Mouse (Mus musculus): ENCODE results near the gene Slc22a7. TPM values are rescaled to one million over a fixed set of nuclear protein-coding genes. Genes with fewer than 3 reads are reported as not detected.

Gene Slc22a7
- polyA plus RNA-seq, 1 experiment from 2014 or later, result 0.15 TPM

DNA sequence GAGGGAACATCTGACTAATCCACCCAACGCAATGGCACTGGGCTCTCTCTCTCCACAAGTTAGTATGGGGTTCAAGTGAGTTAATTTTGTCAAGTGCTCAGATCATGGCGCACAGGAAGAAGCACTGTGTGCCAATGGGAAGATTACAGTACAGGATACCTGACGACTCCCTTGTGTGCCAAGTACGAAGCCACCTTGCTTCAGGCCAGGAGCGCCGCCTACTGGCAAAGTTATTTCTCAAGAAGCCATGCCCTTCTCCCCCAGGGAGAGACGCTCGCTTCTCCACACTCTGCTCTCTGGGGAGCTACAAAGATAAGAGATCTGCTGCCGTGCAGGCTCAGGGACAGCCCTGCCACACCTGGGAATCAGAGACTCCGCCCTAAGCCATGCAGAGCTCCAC lies 19.5 kb upstream of the Slc22a7 start:
- Histone ChIP-seq H3K4me3 (no peak overlapping the region), H3K27ac (peak overlapping the region; percentile 72), H3K9me3 (no peaks in the 10 kb centered on the region), H3K27me3 (ENCODE audit: insufficient read depth, poor library complexity, severe bottlenecking) (peaks cover 97% of the 10 kb centered on the region), H3K4me1 (peaks cover 81% of the 10 kb centered on the region), H3K36me3 (no peaks in the 10 kb centered on the region)
- no peak for DNase-seq (ENCODE audit: low spot score)
- 10% methylated on average over 10 of the region's 10 CpGs for WGBS

GRCm38 (mm10) chr17:46455110-46455691 lies 16.9 kb upstream of the Slc22a7 start:
- Histone ChIP-seq H3K4me1 (peaks cover 66% of the 10 kb centered on the region), H3K9me3 (no peaks in the 10 kb centered on the region), H3K4me3 (peak overlapping the region; percentile 59), H3K27me3 (ENCODE audit: insufficient read depth, poor library complexity, severe bottlenecking) (peaks cover 91% of the 10 kb centered on the region), H3K36me3 (no peaks in the 10 kb centered on the region), H3K27ac (peak overlapping the region; percentile 44)
- WGBS, result 2% methylated on average over 33 of the region's 33 CpGs
- DNase-seq (ENCODE audit: low spot score), result no peak

- DNase-seq (ENCODE audit: low spot score), result no peak
- WGBS, result 1% methylated on average over 9 of the region's 9 CpGs
- peak overlapping the region; percentile 59 for H3K4me3 ChIP-seq
- H3K9me3 ChIP-seq, result no peaks in the 10 kb centered on the region
- H3K27ac ChIP-seq, result peak overlapping the region; percentile 44
- peaks cover 61% of the 10 kb centered on the region for H3K4me1 ChIP-seq
- H3K27me3 ChIP-seq (ENCODE audit: insufficient read depth, poor library complexity, severe bottlenecking), result peaks cover 90% of the 10 kb centered on the region
- no peaks in the 10 kb centered on the region for H3K36me3 ChIP-seq
Observed at GRCm38 (mm10) chr17:46454539-46454938, 16.3 kb upstream of the Slc22a7 start.

DNA sequence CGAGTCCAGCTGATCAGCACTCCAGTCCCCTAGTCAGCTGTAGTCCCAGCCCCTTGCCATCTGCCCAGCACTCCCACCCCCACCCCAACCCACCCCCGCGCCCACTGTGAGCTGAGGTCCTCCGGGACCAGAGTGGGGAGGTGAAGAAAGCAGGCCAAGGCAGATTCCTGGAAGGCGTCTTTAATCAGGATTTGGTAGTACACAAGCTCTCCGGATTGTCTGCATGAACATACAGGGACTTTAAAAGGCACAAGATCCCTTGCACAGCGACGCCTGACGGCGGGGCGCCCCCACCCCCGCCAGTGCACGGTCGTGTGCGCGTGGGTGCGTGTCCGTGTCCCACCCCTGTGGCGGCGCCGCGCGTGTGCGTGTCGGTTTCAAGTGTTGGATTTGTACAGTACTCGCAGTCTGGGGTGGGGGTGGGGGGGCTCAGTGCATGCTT lies 15.7 kb upstream of the Slc22a7 start:
- WGBS, result 3% methylated on average over 26 of the region's 26 CpGs
- no peaks in the 10 kb centered on the region for H3K9me3 ChIP-seq
- no peak overlapping the region for H3K27ac ChIP-seq
- H3K27me3 ChIP-seq (ENCODE audit: insufficient read depth, poor library complexity, severe bottlenecking), result peaks cover 87% of the 10 kb centered on the region
- no peak for DNase-seq (ENCODE audit: low spot score)
- peak overlapping the region; percentile 59 for H3K4me3 ChIP-seq
- peaks cover 56% of the 10 kb centered on the region for H3K4me1 ChIP-seq
- H3K36me3 ChIP-seq, result no peaks in the 10 kb centered on the region

DNA sequence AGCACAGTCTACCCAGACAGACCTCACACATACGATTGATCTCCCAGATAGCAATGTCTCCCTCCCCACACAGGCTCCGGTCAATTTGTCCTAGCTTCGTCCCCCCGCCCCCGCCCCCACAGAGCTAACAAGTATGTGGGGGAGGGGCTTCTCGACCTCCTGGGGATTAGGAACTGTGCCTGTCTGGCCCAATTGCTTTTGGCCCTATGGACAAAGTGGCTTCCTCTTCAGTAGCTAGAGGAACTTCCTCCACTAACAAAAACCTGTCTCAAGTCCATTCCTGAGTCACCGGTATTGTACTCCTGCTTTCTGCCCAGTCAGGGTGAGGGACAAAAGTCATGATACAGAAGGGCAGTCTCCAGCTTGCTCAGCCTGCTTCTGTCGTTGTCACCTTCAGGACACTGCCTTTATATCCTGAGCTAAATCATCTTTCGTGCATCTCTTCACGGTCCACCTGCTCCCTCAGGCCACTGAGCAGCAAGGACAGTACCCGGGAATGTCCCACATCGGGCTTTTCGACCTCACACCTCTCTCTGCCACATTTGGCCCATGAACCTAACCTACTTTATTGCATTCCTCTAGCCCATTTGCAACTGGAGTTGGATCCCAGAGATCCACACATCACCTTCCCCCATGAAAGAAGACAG lies 15.2 kb upstream of the Slc22a7 start:
- no peak for DNase-seq (ENCODE audit: low spot score)
- WGBS, result 6% methylated on average over 13 of the region's 13 CpGs
- Histone ChIP-seq H3K27ac (no peak overlapping the region), H3K9me3 (no peaks in the 10 kb centered on the region), H3K36me3 (no peaks in the 10 kb centered on the region), H3K4me3 (peak overlapping the region; percentile 59; the same call in 1 of the 2 replicates), H3K27me3 (ENCODE audit: insufficient read depth, poor library complexity, severe bottlenecking) (peaks cover 85% of the 10 kb centered on the region), H3K4me1 (peaks cover 50% of the 10 kb centered on the region)

GRCm38 (mm10) chr17:46452683-46453082 lies 14.4 kb upstream of the Slc22a7 start:
- Histone ChIP-seq H3K27me3 (ENCODE audit: insufficient read depth, poor library complexity, severe bottlenecking) (peaks cover 85% of the 10 kb centered on the region), H3K4me1 (peaks cover 46% of the 10 kb centered on the region), H3K9me3 (no peaks in the 10 kb centered on the region), H3K27ac (no peak overlapping the region), H3K4me3 (0 out of 2 replicates have a peak overlapping the region, but pooled peaks have one; percentile 18), H3K36me3 (no peaks in the 10 kb centered on the region)
- WGBS, result 26% methylated on average over 5 of the region's 5 CpGs
- DNase-seq (ENCODE audit: low spot score), result no peak

DNA sequence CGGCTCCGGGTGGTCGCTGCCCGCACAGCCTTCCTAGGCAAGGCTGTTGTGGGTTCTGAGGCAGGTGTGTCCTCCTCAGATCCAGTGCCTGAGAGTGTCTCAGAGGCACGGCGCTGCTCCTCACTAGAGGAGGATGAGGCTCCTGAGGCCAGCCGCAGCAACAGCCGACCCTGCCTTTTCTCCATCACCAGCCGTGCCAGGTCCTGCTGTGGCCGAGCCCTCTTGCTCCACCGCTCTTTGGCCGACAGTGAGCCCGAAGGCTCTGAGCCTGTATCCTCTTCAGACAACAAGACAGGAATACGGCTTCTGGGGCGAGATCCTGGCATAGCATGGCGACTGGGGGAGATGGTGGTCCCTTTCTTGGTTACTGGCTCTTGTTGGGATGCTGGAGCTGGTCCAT lies 8.0 kb upstream of the Slc22a7 start:
- H3K27ac ChIP-seq, result no peak overlapping the region
- no peak overlapping the region for H3K4me3 ChIP-seq
- H3K9me3 ChIP-seq, result no peaks in the 10 kb centered on the region
- peaks cover 29% of the 10 kb centered on the region for H3K4me1 ChIP-seq
- H3K36me3 ChIP-seq, result no peaks in the 10 kb centered on the region
- DNase-seq (ENCODE audit: low spot score), result no peak
- peaks cover 88% of the 10 kb centered on the region for H3K27me3 ChIP-seq (ENCODE audit: insufficient read depth, poor library complexity, severe bottlenecking)
- 85% methylated on average over 16 of the region's 16 CpGs for WGBS

GRCm38 (mm10) chr17:46444839-46445579 lies 6.8 kb upstream of the Slc22a7 start:
- Histone ChIP-seq H3K27me3 (ENCODE audit: insufficient read depth, poor library complexity, severe bottlenecking) (peaks cover 89% of the 10 kb centered on the region), H3K27ac (peak overlapping the region; percentile 63), H3K4me3 (peak overlapping the region; percentile 61), H3K9me3 (no peaks in the 10 kb centered on the region), H3K4me1 (peaks cover 29% of the 10 kb centered on the region), H3K36me3 (no peaks in the 10 kb centered on the region)
- WGBS, result 2% methylated on average over 50 of the region's 50 CpGs
- no peak for DNase-seq (ENCODE audit: low spot score)

GRCm38 (mm10) chr17:46439176-46439575 lies 919 bp upstream of the Slc22a7 start:
- Histone ChIP-seq H3K4me3 (no peak overlapping the region), H3K4me1 (peaks cover 16% of the 10 kb centered on the region), H3K27ac (no peak overlapping the region), H3K9me3 (no peaks in the 10 kb centered on the region), H3K36me3 (no peaks in the 10 kb centered on the region), H3K27me3 (ENCODE audit: insufficient read depth, poor library complexity, severe bottlenecking) (peaks cover 77% of the 10 kb centered on the region)
- 88% methylated on average over 10 of the region's 10 CpGs for WGBS
- no peak for DNase-seq (ENCODE audit: low spot score)

DNA sequence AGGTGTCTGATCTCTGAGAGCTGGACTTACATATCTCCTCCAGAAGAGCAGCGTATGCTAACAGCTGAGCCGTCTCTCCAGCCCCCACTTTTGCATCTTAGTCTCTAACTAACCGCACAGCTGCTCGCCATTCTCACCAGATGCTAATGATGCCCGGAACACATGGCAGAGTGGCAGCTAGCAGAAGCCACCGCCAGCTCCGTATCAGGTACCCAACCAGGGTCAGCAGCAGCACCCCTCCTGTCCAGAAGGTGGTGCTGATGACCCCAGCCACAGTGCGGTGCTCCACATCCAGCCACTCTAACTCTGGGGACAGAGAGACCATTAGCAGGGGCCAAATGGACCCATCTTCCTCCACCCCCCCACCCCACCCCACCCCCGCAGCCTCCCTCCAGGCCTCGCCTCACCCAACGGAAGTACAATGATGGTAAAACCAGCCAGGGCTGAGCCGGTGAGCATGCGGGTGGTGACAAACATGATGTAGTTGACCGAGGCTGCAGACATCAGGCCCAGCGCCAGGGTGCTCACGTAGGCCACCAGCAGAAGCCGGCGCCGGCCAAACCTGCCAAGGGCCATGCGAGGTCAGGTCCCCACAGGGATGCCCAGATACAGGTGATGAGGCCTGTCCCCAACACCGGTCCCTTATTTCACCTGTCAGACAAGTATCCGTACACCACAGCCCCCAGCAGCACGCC lies 1.4 kb downstream of the Slc22a7 start:
- 20% methylated on average over 23 of the region's 23 CpGs for WGBS
- Histone ChIP-seq H3K4me3 (0 out of 2 replicates have a peak overlapping the region, but pooled peaks have one; percentile 20), H3K27me3 (ENCODE audit: insufficient read depth, poor library complexity, severe bottlenecking) (peaks cover 54% of the 10 kb centered on the region), H3K27ac (no peak overlapping the region), H3K4me1 (peaks cover 24% of the 10 kb centered on the region), H3K36me3 (no peaks in the 10 kb centered on the region), H3K9me3 (no peaks in the 10 kb centered on the region)
- DNase-seq (ENCODE audit: low spot score), result no peak

DNA sequence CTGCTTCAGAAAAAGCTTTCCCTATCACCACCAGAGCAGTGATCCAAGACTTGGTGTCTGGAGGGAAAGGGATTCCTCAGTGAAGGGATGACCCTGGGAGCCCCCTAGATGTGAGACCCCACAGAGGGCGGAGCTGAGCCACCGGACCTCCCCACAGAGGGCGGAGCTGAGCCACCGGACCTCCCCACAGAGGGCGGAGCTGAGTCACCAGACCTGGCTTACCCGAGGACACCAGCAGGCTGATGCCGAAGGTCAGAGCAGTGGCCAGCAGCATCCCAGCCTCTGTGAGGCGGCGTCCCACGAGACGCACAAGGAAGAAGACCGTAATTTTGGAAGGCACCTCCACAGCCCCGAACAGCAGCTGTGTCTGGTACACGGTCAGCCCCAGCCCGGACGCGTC lies 4.6 kb downstream of the Slc22a7 start:
- Histone ChIP-seq H3K4me1 (peaks cover 39% of the 10 kb centered on the region), H3K27me3 (ENCODE audit: insufficient read depth, poor library complexity, severe bottlenecking) (peaks cover 58% of the 10 kb centered on the region), H3K4me3 (peak overlapping the region; percentile 49), H3K27ac (peak overlapping the region; percentile 72), H3K36me3 (no peaks in the 10 kb centered on the region), H3K9me3 (no peaks in the 10 kb centered on the region)
- DNase-seq (ENCODE audit: low spot score), result no peak
- WGBS, result 9% methylated on average over 17 of the region's 17 CpGs

DNA sequence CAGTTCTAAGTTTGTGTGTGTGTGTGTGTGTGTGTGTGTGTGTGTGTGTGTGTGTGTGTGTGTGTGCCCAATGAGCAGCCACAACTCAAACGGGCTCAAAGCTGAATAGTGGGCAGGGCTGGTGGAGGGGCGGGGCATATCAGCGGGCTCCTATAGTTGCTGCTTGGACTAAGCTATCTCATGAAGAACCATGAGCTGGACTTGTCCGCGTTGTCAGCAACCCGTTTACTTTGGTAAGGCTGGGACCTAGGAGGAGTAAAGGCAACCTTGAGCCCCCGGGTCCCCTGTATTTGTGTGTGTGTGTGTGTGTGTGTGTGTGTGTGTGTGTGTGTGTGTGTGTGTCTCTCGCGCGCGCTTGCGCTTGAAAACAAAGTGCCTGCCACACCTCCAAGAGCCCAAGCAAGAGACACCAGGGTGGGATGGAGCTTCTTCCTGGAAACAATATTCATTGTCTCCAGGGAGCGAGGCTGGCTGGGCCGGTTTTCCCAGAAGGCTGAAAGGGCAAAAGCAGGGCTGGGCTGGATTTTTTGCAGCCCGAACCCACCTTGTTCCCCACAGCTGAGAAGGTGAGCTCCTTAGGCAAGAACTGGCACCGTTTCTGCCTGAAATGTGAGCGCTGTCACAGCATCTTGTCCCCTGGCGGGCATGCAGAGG lies 9.4 kb downstream of the Slc22a7 start, which contains the start of gene Crip3:
Crip3 (plus strand) TSS at position 166 of the 654 bp plus-strand sequence.
- 0 out of 2 replicates have a peak, but pooled peaks cover 2% of the 10 kb centered on the region for H3K36me3 ChIP-seq
- H3K9me3 ChIP-seq, result no peaks in the 10 kb centered on the region
- 15% methylated on average over 18 of the region's 18 CpGs for WGBS
- H3K27ac ChIP-seq, result no peak within 1 kb of the TSS
- H3K27me3 ChIP-seq (ENCODE audit: insufficient read depth, poor library complexity, severe bottlenecking), result peaks cover 21% of the 10 kb centered on the region
- H3K4me1 ChIP-seq, result peaks cover 32% of the 10 kb centered on the region
- no peak for DNase-seq (ENCODE audit: low spot score)
- H3K4me3 ChIP-seq, result peak within 1 kb of the TSS; percentile 38
